Mouse (Mus musculus): ENCODE results near the gene Kif19a. TPM values are rescaled to one million over a fixed set of nuclear protein-coding genes. Genes with fewer than 3 reads are reported as not detected.

Kif19a gene
- total RNA-seq, 2 experiments from 2014 or later: 1.3 TPM

DNA sequence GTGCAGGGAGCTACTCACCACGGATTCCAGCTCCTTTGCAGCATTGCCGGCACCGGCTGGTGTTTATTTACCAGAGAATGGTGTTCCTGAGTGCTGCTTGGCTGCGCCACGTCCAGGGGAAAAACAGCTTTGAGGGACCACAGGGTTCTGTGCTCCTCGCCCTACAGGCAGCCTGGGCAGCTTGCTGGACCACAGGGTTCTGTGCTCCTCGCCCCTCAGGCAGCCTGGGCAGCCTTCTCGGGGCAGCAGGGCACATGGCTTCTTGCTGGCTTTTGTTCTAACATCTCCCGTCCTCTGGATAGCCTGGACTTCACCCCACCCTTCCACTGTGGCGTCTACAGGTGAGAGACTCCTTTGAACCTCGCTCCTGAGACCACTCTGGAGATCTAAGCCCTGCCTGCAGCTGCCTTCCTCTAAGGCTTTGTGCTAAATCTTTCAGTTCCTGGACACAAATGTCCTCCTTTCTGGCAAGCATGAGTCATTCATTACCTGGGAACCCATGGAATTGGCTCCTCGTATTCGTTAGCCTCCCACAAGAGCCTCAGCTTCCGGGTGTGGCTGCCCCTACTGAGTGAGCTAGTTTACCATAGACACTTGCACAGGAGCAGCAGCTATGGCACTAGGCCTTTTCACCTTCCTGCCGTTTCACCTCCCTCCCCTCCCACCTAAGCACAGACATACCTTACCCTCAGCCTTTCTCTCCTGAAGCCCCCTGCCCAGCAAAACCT lies 37.5 kb downstream of the Kif19a start:
- no peak for DNase-seq
- intact Hi-C loops (cut with DNase I): no loop called here

DNA sequence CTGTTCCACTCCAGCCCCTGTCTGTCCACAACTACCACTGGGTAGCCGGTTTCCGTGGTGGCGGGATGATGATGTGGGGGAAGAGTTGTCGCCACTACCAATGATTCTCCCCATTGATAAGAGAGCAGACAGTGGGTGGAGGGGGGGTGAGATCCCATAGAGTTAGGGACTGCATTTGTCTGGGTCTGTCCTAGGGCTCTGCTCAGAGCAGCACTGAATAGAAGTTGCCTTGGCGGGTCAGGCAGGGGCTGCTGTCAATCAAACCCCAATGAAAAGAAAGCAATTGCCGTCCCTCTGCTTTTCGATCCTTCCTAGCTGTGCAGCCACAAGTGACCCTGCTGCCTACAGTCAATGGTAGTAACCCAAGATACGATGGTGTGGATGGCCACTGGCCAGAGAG lies 38.8 kb downstream of the Kif19a start:
- no peak for DNase-seq

DNA sequence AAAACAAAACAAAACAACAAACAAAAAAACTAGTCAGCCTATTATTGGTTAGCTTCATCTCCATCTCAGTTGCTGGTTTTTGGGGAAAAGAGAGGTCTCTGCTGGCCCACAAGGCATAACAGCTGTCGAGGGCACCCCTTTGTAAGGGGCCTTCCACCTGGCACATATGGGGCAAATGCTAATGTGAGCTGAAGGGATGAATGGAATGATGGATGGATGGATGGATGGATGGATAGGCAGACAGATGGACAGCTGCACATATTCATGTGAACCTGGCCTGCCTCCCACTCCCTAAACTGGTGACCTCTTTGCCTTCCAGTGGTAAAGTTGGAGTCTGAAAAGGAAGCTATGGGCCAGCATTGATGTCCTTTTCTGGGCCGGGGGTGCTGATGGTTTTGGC lies 41.8 kb downstream of the Kif19a start:
- DNase-seq: no peak
- intact Hi-C loops (cut with DNase I): no loop called here

More for the DNA sequence above, 38.8 kb downstream of the Kif19a start:
- intact Hi-C loops (cut with DNase I): no loop called here

DNA sequence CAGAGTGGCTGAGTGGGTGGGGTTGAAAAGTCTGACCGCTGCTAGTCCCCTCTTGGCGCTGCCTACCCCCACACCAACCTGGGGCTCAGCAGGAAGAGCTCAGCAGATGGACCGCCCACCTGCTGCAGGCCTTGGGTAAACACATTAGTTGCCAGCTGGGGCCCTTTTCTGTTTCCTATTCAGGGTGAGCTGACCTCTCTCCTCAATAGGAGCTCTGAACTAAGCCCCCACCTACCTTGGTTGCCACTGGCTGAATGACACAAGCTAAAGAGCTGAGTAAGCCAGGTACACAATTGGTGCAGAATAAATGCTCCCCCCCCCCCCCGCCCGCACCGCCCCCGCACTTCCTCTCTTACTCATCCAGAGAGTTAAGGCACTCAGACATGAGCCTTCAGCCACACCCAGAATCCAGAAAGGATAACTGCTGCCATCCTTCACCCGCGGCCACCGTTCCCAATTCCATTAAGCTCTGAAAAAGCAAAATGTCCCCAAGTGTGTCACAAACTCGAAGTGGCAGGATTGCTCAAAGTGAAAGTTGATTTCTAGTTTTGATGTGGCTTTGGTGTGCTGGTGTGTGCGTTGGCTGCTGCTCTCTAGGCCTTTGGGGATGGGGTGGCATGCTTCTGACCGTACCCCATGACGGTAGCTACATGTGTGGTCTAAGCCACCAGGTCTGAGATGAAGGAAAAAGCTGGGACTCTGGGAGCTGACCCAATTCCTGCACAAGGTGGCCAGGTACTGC lies 42.7 kb downstream of the Kif19a start:
- DNase-seq: no peak
- intact Hi-C loops (cut with DNase I): no loop called here

DNA sequence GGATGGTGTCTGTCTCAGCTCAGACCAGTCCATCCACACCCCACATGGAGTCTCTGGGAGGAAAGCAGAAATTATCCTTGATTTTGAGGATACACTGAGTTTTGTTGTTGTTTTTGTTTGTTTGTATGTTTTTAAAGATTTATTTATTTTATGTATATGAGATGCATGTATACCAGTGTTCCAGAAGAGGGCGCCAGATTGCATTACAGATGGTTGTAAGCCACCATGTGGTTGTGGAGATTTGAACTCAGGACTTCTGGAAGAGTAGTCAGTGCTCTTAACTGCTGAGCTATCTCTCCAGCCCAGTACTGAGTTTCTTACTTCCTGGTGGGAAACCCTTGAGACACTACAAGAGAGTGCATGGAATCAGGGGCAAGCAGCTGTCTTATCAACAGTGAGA lies 44.2 kb downstream of the Kif19a start:
- intact Hi-C loops (cut with DNase I): no loop called here
- no peak for DNase-seq

DNA sequence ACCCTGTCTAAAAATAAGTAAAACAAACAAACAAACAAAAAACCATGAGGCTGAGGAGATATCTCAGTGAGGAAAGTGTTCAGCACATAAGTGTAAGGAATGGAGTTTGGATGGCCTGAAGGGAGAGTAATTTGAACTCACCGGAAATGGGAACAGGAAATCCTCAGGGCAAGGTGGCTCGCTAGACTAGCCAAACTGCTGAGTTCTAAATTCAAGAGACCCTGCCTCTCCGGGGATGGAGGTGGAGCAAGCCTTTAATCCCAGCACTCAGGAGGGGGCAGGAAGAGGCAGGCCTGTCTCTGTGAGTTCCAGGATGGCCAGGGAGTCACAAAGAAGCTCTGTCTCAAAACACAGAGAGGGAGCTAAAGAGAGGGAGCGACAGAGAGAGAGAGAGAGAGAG lies 45.2 kb downstream of the Kif19a start:
- intact Hi-C loops (cut with DNase I): no loop called here
- DNase-seq: no peak

DNA sequence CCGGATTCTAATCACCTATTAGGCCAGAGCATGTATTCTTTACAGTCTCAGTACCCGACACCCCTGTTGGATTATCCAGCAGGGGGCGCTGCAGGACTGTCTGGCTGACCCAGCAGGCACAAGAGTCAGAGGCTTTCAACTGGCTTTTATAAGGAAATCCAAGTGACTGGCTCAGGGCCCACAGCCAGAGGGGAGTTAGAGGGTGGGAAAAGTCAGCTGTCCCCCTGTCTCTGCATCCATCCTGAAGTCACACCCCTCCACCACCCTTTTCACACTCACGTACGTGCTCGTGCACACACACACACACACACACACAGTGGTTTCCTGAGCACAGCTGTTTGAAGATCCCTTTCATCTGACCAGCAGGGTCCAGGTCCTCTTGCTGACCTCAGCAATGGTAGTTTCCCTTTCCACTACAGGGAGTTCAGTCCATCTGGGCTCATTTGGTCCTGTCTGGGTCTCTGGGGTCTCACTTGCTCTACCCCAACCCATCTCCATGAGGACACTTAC lies 47.6 kb downstream of the Kif19a start:
- intact Hi-C loops (cut with DNase I): loop anchor here (1.0 kb wide), 2 partner anchors 65 to 101 kb away; no protein-coding TSS in a partner anchor
- DNase-seq: peak; percentile 87

DNA sequence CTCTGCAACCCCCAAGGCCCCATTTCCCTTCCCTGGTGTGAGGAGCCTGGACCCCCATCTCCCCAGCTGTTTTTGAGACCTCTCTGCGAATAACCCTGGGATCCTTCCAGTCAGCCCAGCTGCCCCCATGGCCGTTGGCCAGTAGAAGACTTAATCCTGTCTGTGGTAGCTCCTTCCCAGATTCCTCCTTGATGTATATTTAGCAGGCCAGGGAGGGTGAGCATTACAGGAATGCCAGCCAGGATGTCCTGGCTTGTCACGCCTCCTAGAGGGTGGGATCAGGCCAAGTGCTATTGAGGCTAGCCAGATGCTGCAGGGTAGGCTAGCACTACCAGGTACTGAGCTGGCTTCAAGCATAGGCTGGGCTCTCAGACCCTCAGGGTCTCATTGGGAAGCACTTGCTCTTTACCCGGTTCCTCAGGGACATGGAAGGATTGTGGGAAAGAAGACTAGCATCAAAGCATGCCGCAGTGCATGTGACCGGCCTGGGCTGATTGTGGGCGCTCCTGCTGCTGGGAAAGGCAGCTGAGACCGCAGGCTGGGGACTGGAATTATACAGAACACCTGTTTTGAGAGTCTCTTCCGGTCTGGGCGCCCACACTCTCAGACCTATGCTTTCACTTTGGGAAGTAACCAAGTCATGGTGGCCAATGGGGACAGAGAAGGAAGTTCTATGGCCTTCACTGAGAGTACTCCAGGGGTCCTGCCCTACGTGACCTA lies 49.8 kb downstream of the Kif19a start:
- no peak for DNase-seq
- intact Hi-C loops (cut with DNase I): no loop called here

DNA sequence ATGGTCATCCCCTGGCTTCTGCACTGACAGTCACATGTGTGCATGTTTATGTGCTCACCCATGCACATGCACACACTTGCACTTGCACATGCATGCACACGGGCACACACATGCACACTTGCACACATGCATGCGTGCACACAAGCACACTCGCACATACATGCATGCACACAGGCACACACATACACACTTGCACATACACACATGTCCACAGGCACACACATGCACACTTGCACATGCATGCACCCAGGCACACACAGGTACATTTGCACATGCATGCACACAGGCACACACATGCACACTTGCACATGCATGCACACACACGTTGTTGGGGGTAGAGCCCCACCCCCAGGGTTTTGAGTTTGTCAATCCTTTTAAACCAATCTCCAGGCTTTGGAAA lies 51.7 kb downstream of the Kif19a start:
- DNase-seq: no peak
- intact Hi-C loops (cut with DNase I): no loop called here

DNA sequence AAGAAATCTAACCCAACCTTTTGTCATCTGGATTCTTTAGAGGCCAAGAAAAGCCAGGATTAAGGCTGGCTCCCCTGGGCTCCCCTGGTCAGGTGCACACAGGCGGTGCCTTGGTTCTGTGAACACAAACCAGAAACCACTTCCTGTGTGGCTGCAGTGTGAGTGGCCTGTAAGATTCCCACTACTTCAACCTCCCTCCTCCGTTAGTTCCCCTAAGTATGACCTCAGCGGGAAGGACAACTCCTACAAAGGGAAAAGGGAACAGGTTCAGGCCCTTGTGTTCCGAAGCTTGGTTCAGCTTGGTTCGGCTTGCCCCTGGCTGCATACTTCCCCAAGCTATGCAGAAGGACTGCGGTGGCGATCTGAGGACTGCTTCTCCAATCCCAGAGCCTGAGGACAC lies 53.0 kb downstream of the Kif19a start:
- no peak for DNase-seq
- intact Hi-C loops (cut with DNase I): no loop called here

DNA sequence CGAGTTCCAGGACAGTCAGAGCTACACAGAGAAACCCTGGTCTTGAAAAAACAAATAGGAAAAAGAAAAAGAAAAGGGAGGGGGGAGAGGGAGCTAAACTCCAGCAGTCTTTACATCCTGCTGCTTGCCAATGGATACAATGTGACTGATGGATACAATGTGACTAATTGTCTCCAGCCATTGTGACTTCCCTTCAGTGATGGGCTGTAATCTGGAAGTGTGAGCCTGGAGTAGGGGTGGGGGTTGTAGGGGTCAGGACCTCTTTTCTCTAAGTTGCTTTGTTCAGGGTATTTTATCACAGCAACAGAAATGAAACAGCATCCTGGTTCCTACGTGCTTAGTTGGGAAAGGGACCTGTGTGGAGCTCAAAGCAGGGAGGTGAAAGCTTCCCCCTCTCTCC lies 53.9 kb downstream of the Kif19a start:
- intact Hi-C loops (cut with DNase I): no loop called here
- no peak for DNase-seq

DNA sequence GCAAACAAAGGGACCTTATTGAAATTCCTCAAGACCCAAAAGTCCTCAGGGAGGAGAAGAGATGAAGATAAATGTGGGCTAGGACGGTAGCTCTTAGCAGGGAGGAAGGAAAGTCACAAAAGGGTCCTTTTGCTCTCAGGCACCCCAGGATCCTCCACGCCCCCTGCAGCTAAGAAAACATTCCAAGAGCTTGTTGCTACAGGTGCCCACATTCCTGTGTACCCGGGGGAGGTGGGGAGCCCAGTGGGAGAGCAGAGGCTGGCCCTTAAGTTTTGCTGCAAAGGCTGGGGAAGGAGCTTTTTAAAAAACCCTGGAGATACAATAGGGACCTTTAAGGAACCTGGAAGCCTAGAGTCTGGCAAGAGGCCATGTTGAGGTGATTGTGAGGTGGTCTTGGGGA lies 55.3 kb downstream of the Kif19a start:
- DNase-seq: no peak
- intact Hi-C loops (cut with DNase I): no loop called here

DNA sequence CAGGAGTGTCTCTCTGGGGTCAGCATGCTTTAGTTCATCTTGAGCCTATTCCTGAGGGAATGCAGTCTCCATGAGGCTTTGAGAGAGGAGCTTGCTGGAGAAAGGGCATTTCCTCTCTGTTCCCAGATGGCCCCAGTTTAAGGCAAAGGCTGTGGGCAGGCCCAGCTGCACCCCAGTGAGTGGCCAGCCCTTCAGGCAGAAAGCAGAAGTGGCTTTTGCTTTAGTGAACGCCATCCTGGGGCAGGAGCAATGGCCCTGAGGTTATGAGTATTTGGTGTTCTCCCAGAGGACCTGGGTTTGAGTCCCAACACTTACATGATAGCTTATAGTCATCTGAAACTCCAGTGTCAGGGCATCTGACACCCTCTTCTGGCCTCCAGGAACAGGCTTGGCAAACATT lies 56.1 kb downstream of the Kif19a start:
- intact Hi-C loops (cut with DNase I): no loop called here
- no peak for DNase-seq

DNA sequence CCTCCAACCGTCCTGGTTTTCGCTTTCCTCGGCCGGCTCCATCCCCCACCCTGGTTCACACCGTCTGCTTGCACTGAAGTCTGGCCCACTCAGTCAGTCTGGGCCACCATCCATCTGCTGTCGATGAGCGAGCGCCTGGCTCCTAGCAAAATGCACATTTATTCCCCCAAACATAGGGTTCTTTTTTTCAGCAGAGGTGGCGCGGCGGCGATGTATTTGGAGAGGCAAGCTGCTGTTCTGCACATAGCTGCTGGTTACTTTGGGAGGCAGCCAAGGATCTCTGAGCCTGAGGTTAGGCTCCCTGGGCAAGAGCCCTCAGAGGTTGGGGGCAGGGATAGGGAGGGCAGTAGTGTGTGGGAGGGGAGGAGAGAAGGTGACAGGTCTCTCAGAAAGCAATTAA lies 57.5 kb downstream of the Kif19a start:
- peak in 1 of 2 experiments; percentile 27 for DNase-seq
- intact Hi-C loops (cut with DNase I): no loop called here

DNA sequence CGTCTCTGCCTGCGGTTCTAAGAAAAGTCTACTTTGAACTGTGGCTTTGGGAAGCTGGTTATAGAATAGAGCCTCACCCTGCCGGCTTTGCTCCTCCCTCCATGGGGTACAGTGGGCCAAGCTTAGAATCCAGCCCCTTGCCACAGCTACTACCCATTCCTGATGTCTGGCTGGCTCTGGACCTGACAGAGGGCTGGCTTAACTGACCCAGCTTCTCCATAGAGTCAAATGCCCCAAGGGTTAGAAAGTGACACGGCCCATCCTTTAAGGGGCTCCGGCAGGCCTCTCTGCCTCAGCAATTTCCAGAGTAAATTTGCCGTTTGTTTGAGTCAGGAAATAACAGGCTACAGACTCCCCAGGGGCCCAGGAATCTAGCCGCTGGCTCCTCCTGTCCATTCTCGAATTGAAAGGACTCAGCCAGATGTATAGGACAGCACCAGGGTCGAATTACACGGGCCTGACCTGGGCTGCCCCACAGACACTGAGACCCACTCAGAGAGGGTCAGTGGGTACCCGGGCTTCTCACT lies 58.1 kb downstream of the Kif19a start:
- no peak for DNase-seq
- intact Hi-C loops (cut with DNase I): no loop called here

DNA sequence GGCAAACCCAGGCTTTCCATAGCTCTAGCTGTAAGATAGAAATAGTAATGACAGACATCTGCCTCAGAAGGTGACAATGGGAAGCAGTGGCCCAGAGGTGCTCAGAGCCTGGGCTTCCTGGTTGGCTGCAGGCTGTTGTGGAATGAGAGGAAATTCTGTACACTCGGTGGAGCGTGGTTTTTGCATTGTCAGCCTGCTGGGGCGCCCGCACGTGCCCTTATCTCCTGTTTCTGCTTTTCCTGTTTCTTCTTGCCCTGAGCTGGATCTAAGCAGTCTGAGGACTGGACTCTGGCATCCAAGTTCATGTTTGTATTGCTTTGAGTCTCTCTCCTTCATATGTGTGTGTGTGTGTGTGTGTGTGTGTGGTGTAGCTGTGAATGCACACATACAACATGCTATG lies 61.5 kb downstream of the Kif19a start:
- DNase-seq: no peak
- intact Hi-C loops (cut with DNase I): no loop called here

DNA sequence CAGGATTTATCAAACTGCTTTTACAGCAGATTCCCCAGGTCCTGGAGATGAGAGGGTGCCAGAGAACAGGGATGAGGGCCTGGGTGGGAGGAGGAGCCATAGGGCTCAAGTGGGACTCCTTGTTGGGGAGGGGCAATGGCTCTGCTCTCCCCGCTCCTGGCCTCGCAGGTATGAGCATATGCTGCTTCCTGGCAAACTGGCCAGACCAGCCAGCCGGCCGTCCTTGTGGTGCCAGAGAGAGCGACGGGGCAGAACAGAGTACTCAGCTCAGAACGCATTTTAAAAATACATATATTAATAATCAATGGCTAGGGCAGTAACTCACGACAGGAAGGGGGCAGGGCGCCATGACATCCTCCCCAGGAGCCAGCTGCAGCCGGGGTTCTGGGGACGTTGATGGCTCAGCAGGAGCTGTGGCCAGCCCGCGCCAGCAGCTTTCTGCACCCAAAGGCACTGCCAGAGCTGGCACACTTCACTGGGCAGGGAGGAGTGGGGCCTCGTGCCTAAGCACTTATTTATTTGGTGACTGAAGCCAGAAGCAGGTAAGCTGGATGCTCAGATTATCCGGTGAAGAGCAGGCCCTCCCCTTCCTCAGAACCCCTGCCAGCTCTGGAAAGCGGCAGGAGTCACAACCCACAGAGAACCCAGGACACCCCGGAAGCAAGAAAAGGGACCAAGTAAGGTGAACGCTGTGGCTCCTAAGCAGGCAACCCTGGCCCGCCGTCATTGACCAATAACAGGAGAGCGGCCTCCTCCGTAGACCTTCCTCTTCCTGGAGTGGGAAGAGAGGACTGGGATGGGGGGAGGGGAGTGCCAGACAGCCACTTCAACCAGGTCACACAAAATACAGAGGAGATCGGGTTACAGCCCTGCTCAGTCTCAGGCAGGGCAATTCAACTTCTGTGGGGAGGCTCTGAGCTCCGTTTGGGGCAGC lies 64.6 kb downstream of the Kif19a start:
- intact Hi-C loops (cut with DNase I): no loop called here
- peak; percentile 45 to 63 for DNase-seq

DNA sequence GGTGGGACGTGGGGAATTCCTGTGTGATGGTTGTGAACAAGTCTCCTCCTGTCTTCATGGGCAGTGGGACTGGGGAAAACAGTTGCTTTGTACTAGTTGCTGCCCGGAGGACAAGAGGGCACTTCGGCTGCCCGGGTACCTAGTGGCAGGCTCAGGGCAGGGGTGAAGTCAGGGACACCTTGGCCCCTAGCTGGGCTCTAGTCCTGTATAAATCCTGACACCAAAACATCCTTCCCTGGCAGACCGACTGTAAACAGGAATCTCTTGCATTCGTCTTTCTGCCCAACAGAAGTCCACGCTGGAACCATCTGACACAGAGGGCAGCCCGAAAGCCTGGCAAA lies 65.2 kb downstream of the Kif19a start:
- intact Hi-C loops (cut with DNase I): no loop called here

DNA sequence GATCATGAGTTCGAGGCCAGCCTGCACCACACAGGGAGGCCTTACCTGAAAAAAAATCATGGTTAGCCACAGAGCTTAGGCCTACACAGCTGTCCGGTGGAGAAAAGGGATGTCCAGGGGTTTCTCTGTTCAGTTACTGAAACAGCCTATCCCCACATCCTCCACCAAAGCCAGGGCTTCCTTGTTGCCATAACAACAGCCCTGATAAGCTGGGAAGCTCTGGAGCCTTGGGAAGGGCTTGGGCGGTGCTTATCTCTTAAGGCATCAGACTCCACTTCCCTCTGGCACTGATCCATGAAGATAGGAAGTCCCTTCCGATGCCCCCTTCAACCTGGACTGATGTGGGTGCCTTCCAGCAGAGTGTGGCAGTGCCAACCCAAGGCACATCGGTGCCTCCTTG lies 68.0 kb downstream of the Kif19a start:
- DNase-seq: no peak
- intact Hi-C loops (cut with DNase I): no loop called here

More for the DNA sequence above, 65.2 kb downstream of the Kif19a start:
- DNase-seq: no peak
